Mouse (Mus musculus) bone marrow macrophage, adult 2 months (primary cell): ENCODE measurements around the gene Ccnd1.

Experiments used
- CTCF ChIP-seq: IDR thresholded peaks from 2 replicates; pipeline ENCODE4 v1.5.1; 2012; ENCODE audit warnings: low read depth, mild to moderate bottlenecking, low read length, moderate library complexity
- POLR2A ChIP-seq: IDR thresholded peaks from 2 replicates; pipeline ENCODE4 v1.6.1; 2012; ENCODE audit warnings: mild to moderate bottlenecking, low read depth, low read length, borderline replicate concordance

GRCm38 (mm10) chr7:144928009-144928888 is 11.5 kb downstream of the Ccnd1 start:
- TF ChIP-seq POLR2A, result no peak
- no peak for TF ChIP-seq CTCF
